Mouse (Mus musculus) frontal cortex, postnatal 10 days (tissue): ENCODE results near the gene Fam76a.

Source experiments
- DNase-seq, 2 experiments: peaks; one replicate each; pipeline ENCODE4 v3.0.0; 2022; ENCODE audit warnings: low spot score in 2 of 2, mixed read lengths in 1 of 2

Fam76a gene

GRCm38 (mm10) chr4:132884064-132884843 is 38.1 kb downstream of the Fam76a start, which contains the start of gene Stx12:
Gene Stx12 (minus strand): TSS chr4:132884509.
- peak; percentile 83 to 89 for DNase-seq

- DNase-seq, result no peak
Observed at GRCm38 (mm10) chr4:132883561-132884063, 38.7 kb downstream of the Fam76a start.

- no peak for DNase-seq
Observed at GRCm38 (mm10) chr4:132874363-132875097, 47.8 kb downstream of the Fam76a start.

DNA sequence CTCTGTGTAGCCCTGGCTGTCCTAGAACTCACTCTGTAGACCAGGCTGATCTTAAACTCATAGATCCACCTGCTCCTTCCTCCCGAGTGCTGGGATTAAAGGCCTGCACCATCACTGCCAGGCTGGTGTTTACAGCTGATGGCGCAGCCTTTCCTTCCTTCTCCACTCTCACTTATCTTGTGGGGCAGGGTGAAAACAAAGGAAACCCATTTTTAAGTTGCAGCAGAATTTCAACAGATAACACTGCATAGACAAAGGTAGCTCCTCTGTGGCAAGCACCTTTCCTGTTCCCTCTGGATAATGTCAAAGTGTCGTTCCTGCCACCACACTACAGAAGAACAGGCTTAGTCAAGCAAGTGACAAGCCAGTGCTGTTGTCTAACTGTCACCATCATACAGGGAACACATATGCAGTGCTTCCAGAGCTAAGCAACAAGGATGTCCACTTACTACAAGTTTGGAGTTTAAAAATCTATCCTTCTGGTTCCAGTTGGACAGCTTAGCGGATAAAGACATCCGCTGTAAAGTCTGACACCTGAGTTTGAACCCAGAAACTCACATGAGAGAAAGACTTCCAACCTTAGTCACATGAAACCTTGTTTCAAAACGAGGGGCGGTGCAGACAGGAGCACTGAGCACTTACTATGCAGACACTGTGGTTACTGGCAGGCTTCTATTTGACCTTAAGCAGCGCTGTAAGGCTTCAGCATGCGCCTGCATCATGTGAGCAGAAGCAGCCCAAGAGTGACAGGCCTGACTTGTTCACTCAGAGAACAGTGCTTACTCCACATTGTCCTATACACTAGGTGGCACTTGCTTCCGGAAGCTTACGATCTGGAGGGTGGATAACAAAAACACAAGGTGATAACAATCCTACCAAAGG is 48.6 kb downstream of the Fam76a start:
- DNase-seq, result no peak

DNA sequence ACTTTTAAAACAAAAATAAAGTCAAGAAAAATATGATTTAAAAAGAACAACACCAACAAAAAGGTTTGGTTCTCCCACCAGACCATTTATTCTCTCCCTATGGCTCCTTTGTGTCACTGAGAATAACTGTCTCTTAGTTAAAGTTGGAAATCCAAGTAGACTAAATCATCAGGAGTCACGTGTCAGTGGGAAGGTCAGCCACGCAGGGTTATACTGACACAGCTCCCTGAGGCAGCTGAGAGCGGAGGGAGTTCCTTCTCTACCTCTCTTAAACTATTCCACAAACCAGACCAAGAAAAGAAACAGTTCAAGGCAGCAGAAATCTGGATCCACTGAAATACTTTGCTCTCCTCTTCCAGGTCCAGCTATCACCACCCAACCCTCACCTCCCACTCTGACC is 51.2 kb downstream of the Fam76a start:
- no peak for DNase-seq

GRCm38 (mm10) chr4:132864856-132865255 is 57.5 kb downstream of the Fam76a start:
- DNase-seq, result no peak

GRCm38 (mm10) chr4:132863012-132863411 is 59.3 kb downstream of the Fam76a start:
- DNase-seq, result no peak

DNA sequence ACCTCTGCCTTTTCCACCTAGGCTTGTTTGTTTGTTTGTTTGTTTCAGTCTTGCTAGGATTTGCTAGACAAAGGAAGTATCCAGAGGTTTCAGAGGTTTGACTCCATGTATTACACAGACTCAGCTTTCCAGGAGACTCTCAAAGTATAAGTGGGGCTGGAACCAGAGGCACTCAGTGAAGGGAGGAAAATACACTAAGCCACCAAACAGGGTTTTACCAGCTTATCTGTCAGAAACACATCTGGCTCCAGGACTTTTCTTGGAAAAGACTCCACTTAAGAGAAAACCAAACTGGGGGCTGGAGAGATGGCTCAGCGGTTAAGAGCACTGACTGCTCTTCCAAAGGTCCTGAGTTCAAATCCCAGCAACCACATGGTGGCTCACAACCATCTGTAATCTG is 61.5 kb downstream of the Fam76a start:
- no peak for DNase-seq
